Mouse (Mus musculus): ENCODE data around the gene Chst14. TPM values are rescaled to one million over a fixed set of nuclear protein-coding genes. Genes with fewer than 3 reads are reported as not detected.

Chst14 gene
- 1 to 10 TPM; 1.5 to 2.0 TPM for total RNA-seq (2021)

DNA sequence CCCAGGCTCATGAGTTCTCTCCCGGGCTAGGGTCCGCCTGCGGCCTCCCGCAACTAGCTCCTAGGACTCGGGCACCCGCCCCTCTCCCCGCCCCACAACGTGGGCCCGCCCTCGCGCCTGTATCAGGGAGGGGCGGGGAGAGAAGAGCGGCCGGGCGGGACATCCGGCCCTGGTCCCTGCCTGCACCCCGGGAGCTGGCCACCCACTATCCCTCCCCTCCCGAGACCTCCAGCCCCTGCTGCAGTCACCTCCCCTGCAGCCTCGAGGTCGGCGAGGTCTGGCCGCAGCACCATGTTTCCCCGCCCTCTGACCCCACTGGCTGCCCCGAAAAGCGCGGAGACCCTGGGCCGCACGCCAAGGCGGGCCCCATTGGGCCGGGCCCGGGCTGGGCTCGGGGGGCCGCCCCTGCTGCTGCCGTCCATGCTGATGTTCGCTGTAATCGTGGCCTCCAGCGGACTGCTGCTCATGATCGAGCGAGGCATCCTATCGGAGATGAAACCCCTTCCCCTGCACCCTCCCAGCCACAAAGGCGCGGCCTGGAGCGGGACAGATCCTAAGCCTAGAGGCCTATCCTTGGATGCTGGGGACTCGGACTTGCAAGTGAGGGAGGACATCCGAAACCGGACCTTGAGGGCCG lies at the start of gene Chst14:
Gene Chst14, plus strand, starts transcription at position 136 of the 637 bp plus-strand sequence.
- intact Hi-C loops (cut with DNase I) = no loop called here
- peak in 1 of 2 experiments; percentile 44 for DNase-seq (ENCODE audit: low spot score in 2 of 2)

DNA sequence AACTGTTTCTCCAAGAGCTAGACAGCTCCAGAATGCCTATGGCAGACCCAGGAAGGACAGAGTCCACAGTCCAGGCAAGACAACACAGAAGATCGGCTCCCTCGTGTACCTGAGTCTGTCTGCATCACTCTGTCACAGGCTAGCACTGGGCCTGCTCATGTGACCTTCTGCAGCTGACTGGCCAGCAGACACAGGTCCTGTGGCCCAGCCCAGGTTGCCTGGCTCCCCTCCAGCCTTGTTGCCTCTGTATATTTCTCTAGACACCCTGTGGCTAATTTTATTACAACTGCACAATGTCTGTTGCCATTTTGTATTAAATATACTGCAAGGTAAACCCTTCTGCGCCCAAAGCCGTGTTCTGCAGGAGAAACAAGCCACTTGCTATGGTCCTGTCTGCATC lies 45.3 kb upstream of the Chst14 start:
- no peak for DNase-seq (ENCODE audit: low spot score in 2 of 2)
- intact Hi-C loops (cut with DNase I) = loop anchor here (5.0 to 10.0 kb wide), 2 partner anchors 119 to 616 kb away; partner anchors contain the start of gene Ccdc9b

DNA sequence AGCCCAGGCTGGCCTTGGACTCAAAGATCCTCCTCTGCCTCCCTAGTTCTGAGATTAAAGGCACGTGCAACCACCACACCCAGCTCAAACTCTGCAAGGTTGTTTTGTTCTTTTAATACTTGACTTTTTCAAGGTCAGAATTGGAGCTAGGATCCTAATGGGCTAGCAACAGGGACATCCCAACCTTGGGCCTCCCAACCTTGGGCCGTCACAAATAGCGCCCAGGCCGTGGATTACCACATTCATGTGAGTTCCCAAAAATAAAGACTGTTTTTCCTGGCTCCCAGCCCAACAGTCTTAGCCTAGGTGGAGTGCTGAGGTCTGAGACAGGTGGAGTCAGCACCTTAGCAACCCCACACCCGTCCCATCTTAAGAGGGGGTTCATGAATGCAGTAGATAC lies 44.3 kb upstream of the Chst14 start:
- intact Hi-C loops (cut with DNase I) = loop anchor here (2.0 to 10.0 kb wide), 4 partner anchors 120 to 617 kb away; partner anchors contain the start of gene Ccdc9b
- no peak for DNase-seq (ENCODE audit: low spot score in 2 of 2)

DNA sequence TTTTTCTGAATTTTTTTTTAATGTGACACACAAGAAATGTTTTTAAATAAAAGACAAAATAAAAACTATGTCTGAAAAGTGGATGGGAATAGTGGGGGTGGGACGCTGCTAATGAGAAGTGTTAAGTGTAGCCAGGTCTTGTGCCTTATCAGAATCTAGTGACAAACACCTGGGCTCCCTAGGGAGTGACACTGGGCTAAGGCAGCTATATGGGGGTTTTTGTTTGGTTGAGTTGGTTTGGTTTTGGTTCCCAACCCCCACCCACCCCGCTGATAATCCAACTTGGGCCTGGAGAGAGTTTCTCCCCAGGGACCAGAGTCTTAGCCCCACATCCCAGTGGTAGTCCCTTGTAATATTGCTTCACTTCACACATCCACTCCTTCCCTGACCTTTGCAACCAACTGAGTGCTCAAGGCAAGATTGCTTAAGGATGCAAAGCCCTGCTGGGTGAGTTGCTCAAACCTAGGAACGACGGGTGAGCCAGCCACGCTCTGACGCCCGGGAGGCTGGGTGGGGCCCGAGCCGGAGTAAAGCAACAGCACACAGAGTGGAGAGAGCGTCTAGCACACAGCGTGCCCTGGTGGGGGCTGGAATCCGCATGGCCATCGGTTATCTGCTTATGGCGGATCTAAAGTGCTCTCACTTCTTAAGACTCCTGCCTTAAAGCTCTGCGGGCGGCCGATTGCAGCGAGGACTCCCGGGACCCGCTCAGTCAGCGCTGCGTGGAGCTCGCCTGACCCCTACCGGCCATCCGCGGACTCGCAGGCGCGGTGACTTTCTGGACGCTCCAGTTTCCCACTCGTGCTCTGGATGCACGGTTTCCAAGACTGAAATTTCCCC lies 43.2 kb upstream of the Chst14 start:
- intact Hi-C loops (cut with DNase I) = loop anchor here (1.0 to 10.0 kb wide), 5 partner anchors 121 to 618 kb away; partner anchors contain the start of genes Ccdc9b and Inafm2
- peak; percentile 87 for DNase-seq (ENCODE audit: low spot score in 2 of 2)

DNA sequence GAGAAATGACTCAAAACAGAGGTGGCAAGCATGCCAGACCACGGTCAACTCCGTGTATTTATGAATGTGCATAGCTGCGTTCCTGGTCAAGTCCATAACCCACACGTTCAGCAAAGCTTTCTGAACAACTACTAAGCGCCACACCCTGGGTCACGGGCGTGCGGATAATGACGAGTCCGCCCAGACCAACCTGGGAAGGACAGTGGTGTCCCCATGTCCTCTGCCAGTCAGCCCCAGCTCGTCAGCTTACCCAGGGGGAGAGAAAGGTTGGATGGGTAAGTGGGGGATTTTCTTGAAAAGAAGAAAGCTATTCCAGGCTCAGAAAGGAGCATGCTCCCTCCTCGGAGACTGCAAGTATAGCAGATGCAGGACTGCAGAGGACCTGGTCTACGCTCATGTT lies 38.9 kb upstream of the Chst14 start:
- intact Hi-C loops (cut with DNase I) = loop anchor here (10.0 kb wide), 1 partner anchor 623 kb away; no protein-coding TSS in a partner anchor
- DNase-seq (ENCODE audit: low spot score in 2 of 2) = no peak

DNA sequence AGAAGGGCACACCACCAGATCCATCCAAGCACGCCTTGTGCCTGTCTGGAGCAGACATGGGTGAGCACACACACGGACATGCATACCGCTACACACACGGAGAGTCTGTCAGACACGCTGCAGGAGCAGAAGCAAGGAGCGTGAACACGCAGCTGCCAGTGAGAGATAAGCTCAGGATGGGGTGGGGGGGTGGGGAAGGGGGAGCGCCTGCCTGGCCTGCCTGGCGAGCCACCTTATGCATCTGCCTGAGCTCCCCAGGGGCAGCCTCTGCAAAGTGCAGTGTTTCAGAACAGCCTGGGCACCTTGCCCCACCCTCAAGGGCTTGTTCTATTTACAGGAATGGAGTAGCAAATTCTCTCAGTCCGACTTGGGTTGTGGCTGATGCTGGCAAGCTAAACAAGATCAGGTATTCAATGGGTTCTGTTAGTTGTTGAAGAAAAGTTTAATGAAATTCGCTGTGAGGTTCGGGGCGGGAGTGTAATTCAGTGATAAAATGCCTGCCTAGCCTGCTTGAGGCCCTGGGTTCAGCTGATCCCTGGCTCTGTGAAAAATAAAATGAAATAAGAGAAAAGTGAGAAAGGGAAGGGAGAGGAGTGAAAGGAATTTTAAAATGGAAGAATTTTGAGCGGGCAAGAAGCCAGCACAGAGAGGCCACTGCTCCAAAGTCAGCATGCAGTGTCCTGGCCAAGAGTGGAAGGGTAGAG lies 38.3 kb upstream of the Chst14 start:
- DNase-seq (ENCODE audit: low spot score in 2 of 2) = no peak
- intact Hi-C loops (cut with DNase I) = loop anchor here (10.0 kb wide), 1 partner anchor 623 kb away; no protein-coding TSS in a partner anchor

DNA sequence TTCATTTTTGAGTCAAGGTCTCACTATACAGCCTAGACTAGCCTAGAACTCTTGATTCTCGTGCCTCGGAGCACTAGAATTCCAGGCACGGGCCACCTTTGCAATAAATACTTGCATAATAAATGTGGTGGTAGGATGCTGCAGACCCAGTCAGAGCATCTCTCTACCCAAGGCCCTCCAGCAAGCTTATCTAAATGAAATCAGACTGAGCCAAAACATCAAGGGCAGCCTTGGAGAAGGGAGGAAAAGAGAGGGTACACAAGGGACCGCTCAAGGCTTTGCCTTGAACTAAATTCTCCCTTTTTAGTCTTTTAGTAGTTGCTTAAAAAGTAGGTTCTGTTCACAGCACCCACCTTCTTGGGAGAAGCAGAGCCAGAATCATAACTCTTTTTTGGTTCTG lies 35.1 kb upstream of the Chst14 start:
- intact Hi-C loops (cut with DNase I) = no loop called here
- DNase-seq (ENCODE audit: low spot score in 2 of 2) = no peak

DNA sequence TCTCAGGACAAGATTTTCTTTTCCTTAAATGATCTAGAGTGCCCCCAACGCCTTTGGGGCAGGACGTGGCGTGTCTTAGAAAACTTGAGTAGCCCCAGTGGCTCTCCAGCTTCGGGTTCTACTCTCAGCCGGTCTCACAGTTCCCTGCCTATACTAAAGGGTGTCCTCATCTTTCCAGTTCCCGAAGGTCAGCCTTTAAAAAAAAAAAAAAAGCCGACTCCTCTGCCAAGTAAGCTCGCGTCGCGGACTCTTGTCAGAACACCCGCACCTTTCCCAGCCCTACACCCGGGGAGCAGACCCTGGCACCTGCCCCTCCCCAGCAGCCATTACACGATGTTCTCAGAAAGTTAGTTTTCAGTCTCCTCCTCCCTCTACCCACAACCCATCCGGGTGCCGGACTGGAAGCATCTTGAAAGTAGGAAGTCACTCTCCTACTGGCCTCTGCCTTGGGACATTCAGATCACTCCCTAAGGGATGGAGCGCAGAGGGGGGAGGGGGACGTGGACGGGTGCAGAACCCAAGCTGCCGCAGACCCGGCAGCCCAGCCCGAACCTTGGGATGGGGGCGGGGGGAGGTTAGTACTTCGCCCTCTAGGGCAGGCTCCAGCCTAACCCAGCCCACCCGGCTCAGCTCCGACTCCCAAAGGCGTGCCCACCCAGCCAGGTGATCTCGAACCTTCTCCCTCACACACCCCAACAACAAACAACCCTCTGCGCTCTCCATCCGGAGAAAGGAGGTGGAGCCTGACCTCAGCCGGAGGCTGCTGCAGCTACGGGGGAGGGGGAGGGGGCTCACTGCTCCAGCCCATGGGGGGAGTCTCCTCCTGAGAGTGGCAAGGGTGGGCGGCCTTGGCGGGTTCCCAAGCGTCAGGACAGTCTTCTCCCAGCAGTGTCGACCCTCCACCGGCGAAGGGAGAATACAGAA lies 30.0 kb upstream of the Chst14 start:
- DNase-seq (ENCODE audit: low spot score in 2 of 2) = no peak
- intact Hi-C loops (cut with DNase I) = loop anchor here (5.0 kb wide), 1 partner anchor 149 kb away; the partner anchor contains the start of gene Inafm2

DNA sequence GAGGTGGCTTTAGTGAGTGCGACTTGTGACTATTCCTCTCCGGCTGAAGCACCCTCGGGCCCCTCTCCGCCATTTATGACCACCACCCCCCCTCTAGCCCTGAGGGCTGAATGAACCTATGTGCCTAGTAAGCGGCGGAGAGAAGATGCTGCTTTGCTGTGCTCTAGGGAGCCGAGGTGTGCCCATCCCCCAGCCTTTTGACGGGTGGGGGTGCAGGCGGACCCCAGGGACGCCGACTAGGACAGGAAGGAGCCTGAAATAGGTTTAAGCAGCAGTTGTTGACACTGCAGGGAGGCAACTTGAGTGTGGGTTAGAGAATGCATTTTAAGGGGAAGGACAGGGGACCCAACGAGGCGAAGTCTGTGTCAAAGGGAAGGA lies 29.4 kb upstream of the Chst14 start:
- DNase-seq (ENCODE audit: low spot score in 2 of 2) = no peak
- intact Hi-C loops (cut with DNase I) = loop anchor here (5.0 kb wide), 1 partner anchor 150 kb away; the partner anchor contains the start of gene Inafm2

DNA sequence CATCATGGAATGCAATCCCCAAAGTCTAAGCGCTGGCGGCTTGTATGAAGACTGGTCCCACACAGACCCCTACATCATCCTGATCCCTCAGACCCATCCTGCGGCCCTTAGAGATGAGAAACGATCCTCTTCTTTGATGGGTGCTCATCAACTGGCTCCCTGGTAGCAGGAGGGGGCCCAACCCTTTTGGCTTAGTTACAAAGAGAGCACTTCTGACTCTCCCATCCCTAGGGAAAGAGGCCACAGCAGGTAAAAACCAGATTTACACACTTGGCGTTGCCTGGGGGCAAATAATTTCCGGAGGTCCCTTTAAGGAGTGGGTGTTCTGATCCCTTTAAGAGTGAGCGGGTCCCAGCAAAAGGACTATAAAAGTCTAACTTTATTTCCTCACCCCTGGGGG lies 28.9 kb upstream of the Chst14 start:
- intact Hi-C loops (cut with DNase I) = loop anchor here (5.0 kb wide), 1 partner anchor 150 kb away; the partner anchor contains the start of gene Inafm2
- DNase-seq (ENCODE audit: low spot score in 2 of 2) = no peak

DNA sequence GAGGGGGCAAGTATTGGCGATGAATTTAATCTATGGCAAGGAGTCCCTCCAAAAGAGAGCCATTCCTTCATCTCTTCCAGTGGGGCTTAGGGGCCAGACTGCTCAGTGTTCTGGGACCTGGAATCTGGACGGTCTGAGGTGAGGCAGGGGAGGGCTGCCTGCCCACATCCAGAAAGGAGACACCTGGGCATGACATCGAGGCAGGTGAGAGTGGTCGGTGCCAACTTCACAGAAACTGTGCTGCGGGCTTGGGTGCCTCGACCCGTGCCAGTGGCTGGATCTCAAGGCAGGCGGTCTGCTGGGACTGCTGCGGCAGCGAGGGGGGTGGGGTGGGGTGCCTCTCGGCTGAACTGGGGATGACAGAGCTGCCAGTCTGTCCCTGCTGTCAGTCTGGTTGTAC lies 28.5 kb upstream of the Chst14 start:
- DNase-seq (ENCODE audit: low spot score in 2 of 2) = no peak
- intact Hi-C loops (cut with DNase I) = loop anchor here (5.0 kb wide), 1 partner anchor 151 kb away; the partner anchor contains the start of gene Inafm2

DNA sequence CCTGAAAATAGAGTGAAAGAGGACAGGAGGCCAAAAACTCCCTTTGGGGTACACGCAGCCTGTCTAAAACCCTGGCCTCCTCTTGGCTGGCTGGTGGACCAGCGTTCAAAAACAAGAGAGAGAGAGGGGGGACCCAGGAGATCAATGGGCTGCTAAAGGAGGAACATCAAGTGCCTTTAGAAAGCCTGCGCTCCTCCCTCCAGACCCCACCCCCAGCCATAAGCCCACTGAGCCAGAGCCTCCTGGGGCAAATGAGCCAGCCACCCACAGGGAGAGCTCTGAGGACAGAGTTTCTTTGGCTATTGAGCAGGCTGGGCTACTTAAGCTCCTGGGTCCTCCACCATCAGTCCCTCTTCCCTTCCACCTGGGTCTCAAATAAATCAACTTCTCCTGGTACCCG lies 27.5 kb upstream of the Chst14 start:
- intact Hi-C loops (cut with DNase I) = loop anchor here (5.0 kb wide), 1 partner anchor 151 kb away; the partner anchor contains the start of gene Inafm2
- no peak for DNase-seq (ENCODE audit: low spot score in 2 of 2)

DNA sequence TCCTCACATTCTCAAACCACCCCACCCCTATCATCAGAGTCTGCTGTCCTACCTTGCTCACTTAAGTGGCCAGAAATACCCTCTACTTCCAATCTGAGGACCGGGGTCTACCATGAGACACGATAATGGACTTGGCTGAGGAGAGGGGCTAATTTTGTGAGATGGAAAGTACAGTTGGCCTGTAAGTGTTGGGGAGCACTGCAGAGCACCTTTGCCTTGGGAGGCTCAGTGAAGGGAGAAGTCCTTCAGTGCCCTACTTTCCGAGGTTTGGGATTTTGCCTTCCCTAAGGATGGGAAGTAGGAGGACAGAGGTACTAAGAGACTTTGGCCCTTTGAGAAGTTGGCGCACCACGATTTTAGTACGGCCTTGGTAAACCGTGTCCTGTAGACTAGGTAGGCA lies 27.0 kb upstream of the Chst14 start:
- no peak for DNase-seq (ENCODE audit: low spot score in 2 of 2)
- intact Hi-C loops (cut with DNase I) = loop anchor here (5.0 kb wide), 1 partner anchor 152 kb away; the partner anchor contains the start of gene Inafm2

DNA sequence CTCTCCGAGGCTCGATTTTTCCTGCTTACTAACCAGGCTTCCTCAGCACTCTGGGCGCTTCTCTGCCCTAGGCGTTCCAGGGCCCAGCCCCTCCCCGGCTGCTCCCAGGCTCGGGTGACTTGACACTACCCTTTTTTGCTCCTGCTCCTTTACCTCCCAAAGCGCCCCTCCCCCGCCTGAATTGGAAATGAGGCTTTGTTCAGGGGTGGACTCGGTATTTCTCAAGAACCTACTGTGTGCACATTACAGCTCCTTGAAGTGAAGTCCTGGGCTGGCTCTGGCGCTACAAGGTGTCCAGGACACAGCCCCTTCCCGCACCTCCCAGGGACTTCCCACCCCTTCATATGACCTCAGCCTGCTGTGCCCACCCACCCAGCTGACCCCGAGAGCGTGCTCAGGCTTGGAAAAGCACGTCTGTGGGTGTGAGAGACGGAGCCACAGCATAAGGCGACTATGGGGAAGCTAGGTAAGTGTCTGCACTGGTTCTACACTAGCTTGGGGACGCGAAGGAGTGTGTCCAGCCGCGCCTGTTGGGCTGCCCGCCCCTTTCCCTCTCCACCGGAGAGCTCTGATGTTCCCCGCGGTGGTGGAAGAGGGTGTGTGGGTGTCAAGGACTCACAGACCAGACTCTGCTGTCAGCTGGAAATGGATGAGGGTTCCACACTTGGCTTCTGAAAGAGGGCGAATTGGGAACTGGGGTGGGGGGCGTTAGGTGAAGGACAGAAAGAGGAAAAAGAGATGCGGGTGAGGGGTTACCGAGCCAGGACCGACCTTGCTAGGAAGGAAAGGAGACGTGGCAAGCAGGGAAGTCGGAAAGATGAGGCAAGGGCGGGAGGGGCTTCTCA lies 26.1 kb upstream of the Chst14 start, which contains the start of gene Bahd1:
Gene Bahd1, plus strand, starts transcription at position 397 of the 845 bp plus-strand sequence.
- intact Hi-C loops (cut with DNase I) = loop anchor here (5.0 kb wide), 1 partner anchor 153 kb away; the partner anchor contains the start of gene Inafm2
- DNase-seq (ENCODE audit: low spot score in 2 of 2) = peak; percentile 48 to 57

DNA sequence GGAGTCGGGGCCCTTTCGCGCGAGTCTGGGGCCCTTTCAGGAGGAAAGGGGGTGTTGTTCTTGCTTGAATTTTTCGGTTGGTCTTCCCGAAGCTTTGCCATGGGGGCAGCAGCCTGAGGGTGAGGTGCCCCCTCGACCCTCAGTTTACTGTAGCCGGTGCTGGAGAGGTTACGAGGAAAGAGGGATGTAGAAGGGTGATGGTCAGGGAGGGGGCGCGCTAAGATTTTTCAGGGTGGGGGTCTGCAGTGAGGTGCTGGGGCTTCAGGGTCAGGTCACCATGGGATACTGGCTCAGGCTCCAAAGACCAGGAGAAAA lies 25.5 kb upstream of the Chst14 start:
- no peak for DNase-seq (ENCODE audit: low spot score in 2 of 2)
- intact Hi-C loops (cut with DNase I) = no loop called here

DNA sequence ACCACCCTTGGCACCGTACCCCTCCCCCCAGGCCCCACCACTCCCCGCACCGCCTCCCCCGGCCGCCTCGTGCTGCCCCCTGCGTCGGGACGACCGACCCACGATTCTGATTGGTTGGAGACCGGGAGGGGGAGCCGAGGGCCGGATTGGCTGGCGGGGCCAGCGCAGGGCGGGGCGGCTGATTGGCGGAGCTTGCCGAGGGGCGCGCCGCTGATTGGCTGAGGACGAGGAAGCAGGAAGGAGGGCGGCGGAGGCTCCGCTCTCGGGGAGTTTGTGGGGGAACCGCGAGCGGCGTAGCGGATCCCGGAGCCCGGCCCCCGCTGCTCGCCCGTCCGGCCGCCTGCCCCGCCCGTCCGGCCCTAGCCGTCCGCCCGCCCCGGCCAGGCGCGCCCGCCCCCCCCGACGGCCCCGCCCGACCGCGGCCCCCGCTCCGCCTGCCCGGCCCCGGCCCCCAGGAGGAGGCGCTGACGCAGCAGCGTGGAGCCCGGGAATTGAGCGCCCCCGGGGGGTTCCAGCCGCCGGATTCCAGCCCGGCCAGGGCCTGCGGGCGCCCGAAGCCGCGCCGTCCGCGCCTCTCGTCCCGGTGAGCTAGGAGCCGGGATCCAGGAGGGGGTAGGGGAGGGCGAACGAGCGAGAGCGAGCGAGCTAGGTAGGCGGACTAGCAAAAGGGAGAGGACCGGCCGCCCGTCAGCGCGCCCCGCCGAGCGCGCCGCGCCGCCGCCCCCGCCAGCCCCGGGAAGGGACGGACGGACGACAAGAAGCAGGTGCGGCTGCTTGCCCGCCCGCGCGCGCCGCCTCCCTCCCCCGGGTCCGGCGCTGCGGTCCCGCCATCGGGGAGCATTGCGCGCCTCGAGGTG lies 24.9 kb upstream of the Chst14 start:
- DNase-seq (ENCODE audit: low spot score in 2 of 2) = peak; percentile 98
- intact Hi-C loops (cut with DNase I) = loop anchor here (2.0 kb wide), 1 partner anchor 73 kb away; no protein-coding TSS in a partner anchor
